Mouse (Mus musculus) B cell, adult (primary cell): Measurements from ENCODE around the gene Med24. TPM values are rescaled to one million over a fixed set of nuclear protein-coding genes. Genes with fewer than 3 reads are reported as not detected.

ENCODE experiments used
- total RNA-seq: library from RNA; stranded (reverse); gene quantifications from 4 replicates; pipeline ENCODE4 v1.2.4, GENCODE M21; 2023; ENCODE audit not compliant: inconsistent age

The Med24 gene
- 85.6 to 113 TPM (median 92.5 TPM) in 4 replicates for total RNA-seq

GRCm38 (mm10) chr11:98729119-98729588, at the start of gene Med24:
Gene Med24, minus strand, starts transcription at chr11:98729435.

GRCm38 (mm10) chr11:98774582-98775347, 45.5 kb upstream of the Med24 start, which contains the start of gene Nr1d1:
Gene Nr1d1, minus strand, starts transcription at chr11:98775333.

GRCm38 (mm10) chr11:98740393-98741050, 11.3 kb upstream of the Med24 start, which contains the start of gene Thra:
Gene Thra, plus strand, starts transcription at chr11:98740638.

GRCm38 (mm10) chr11:98701213-98701670, 28.0 kb downstream of the Med24 start, which contains the start of gene Csf3:
Gene Csf3, plus strand, starts transcription at chr11:98701263.

GRCm38 (mm10) chr11:98681786-98682745, 47.2 kb downstream of the Med24 start, which contains the start of gene Psmd3:
Gene Psmd3, plus strand, starts transcription at chr11:98682554.

GRCm38 (mm10) chr11:98664091-98664490, 65.1 kb downstream of the Med24 start, which contains the start of gene Gsdma:
Gene Gsdma, plus strand, starts transcription at chr11:98664351.

Other genes starting within 250 kb of the Med24 start
- 550 to 623 TPM (median 617 TPM) in 4 replicates for gene Ikzf3, start 183.4 kb downstream of the Med24 start, total RNA-seq
- 4.3 to 8.2 TPM (median 5.8 TPM) in 4 replicates for gene Zpbp2, start 178.3 kb downstream of the Med24 start, total RNA-seq
- gene Ormdl3, start 142.1 kb downstream of the Med24 start, total RNA-seq: 16.5 to 19.2 TPM (median 17.5 TPM) in 4 replicates
- gene Lrrc3c, start 131.1 kb downstream of the Med24 start, total RNA-seq: not detected in 4 replicates
- gene Gm12355, start 103.8 kb downstream of the Med24 start, total RNA-seq: 26.2 to 32.0 TPM (median 31.6 TPM) in 4 replicates
- gene Gsdma3, start 103.1 kb downstream of the Med24 start, total RNA-seq: not detected in 4 replicates
- gene Gsdma2, start 82.7 kb downstream of the Med24 start, total RNA-seq: not detected in 4 replicates
- not detected in 4 replicates for gene Gsdma, start 65.1 kb downstream of the Med24 start, total RNA-seq
- gene Psmd3, start 46.9 kb downstream of the Med24 start, total RNA-seq: 74.6 to 80.5 TPM (median 76.7 TPM) in 4 replicates
- gene Csf3, start 28.2 kb downstream of the Med24 start, total RNA-seq: 0.36 TPM in 1 of 4 replicates, not detected in the others
- gene Thra, start 11.2 kb upstream of the Med24 start, total RNA-seq: 5.6 to 7.6 TPM (median 6.6 TPM) in 4 replicates
- 1.4 to 1.9 TPM (median 1.7 TPM) in 4 replicates for gene Nr1d1, start 45.9 kb upstream of the Med24 start, total RNA-seq
- 125 to 131 TPM (median 128 TPM) in 4 replicates for gene Msl1, start 66.1 kb upstream of the Med24 start, total RNA-seq
- gene Casc3, start 75.5 kb upstream of the Med24 start, total RNA-seq: 88.0 to 101 TPM (median 93.5 TPM) in 4 replicates
- gene Rapgefl1, start 107.3 kb upstream of the Med24 start, total RNA-seq: 1.3 to 5.0 TPM (median 3.4 TPM) in 4 replicates
- gene Wipf2, start 134.2 kb upstream of the Med24 start, total RNA-seq: 38.7 to 46.7 TPM (median 44.6 TPM) in 4 replicates
- 2.3 to 3.0 TPM (median 2.6 TPM) in 4 replicates for gene Cdc6, start 178.4 kb upstream of the Med24 start, total RNA-seq
- 86.9 to 113 TPM (median 104 TPM) in 4 replicates for gene Rara, start 198.4 kb upstream of the Med24 start, total RNA-seq